Mouse (Mus musculus): ENCODE data around the gene Cltrn.
A peak's percentile ranks its signal among the peaks of the same experiment; 100 is the strongest.

The Cltrn gene

DNA sequence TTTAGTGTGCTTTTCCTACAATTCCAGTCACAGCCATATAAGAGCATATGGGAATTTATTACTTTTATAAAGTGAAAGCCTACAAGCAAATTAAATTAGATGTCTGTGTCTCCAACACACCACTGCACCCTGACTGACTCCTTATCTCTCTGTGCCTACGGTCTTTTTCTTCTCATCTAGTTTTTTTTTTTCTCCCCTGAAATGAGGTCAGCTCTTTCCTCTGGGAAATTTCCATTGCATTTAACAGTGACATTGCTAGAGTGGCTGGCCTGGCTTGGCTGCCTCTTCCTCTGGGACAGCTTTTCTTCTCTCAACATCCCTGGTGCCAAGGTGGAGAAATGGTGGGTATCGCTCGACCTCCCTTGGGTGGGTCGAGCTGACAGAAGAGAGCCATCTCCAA, at the start of gene Cltrn:
Gene Cltrn (plus strand): TSS at position 249 of the 400 bp plus-strand sequence.
- Histone ChIP-seq H3K36me3 (ENCODE audit: control insufficient read depth, insufficient read depth, low read length, poor library complexity, severe bottlenecking) (no peaks in the 10 kb centered on the region), H3K27me3 (ENCODE audit: control insufficient read depth, insufficient read depth, low read length, poor library complexity, severe bottlenecking) (no peaks in the 10 kb centered on the region)
- DNase-seq (ENCODE audit: low read depth, low spot score): no peak

- DNase-seq (ENCODE audit: low read depth, low spot score): no peak
These were observed 49.7 kb upstream of the Cltrn start for GRCm38 (mm10) chrX:164038882-164039281.

DNA sequence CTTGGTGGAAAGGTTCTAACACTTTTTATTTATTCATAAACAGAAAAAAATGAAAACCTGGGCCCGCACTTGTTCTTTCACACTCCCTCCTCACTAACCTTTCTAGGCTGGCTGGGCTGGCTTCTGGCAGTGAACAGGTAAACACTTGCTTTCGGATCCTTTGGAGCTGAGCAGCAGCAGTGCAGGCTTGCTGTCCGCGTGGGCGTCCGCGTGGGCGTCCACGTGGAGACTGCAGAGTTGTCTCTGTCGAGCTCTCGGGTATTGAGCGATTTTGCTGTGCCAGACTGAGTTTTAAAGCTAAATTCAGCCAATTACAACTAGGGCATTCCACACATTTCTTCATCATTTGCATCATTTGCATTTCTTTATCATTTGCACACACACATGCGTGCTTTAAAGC, 46.6 kb upstream of the Cltrn start:
- no peaks in the 10 kb centered on the region for H3K36me3 ChIP-seq (ENCODE audit: control insufficient read depth, insufficient read depth, low read length, poor library complexity, severe bottlenecking)
- H3K27me3 ChIP-seq (ENCODE audit: control insufficient read depth, insufficient read depth, low read length, poor library complexity, severe bottlenecking): no peaks in the 10 kb centered on the region
- no peak for DNase-seq (ENCODE audit: low read depth, low spot score)

More at GRCm38 (mm10) chrX:164038882-164039281, 49.7 kb upstream of the Cltrn start:
- H3K27me3 ChIP-seq (ENCODE audit: control insufficient read depth, insufficient read depth, low read length, poor library complexity, severe bottlenecking): no peaks in the 10 kb centered on the region
- H3K36me3 ChIP-seq (ENCODE audit: control insufficient read depth, insufficient read depth, low read length, poor library complexity, severe bottlenecking): no peaks in the 10 kb centered on the region

DNA sequence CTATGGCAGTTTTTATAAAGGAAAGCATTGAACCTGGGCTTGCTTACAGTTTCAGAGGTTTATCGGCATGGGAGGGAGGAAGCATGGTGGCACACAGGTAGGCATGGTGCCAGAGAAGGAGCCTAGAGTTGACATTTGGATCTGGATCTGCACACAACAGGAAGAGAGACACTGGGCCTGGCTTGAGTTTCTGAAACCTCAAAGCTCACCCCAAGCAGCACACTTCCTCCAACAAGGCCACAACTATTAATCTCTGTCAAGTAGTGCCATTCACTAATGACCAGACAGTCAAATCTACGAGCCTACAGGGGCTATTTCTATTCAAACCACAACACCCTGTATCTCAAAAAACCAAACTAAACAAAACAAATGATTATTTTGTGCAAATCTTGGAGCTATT, 41.9 kb upstream of the Cltrn start:
- no peak for DNase-seq (ENCODE audit: low read depth, low spot score)
- Histone ChIP-seq H3K27me3 (ENCODE audit: control insufficient read depth, insufficient read depth, low read length, poor library complexity, severe bottlenecking) (no peaks in the 10 kb centered on the region), H3K36me3 (ENCODE audit: control insufficient read depth, insufficient read depth, low read length, poor library complexity, severe bottlenecking) (no peaks in the 10 kb centered on the region)

DNA sequence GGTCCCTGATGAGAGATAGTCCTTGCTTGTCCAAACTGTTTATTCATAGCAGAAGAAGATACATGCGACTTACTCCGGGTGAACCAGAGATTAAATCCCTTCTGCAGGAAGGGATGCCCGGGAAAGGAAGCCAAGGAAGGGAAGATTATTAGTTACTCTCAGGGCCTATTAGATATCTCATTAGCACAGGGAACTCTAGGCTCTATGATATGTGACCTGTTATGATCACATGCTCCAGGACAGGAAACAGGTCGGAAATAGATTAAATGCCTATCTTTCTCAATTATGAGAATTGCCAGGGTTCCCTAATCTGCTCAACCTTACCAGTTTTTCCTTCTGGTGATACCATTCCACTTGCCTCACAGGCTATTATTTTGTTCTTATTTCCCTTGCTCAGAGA, 32.9 kb upstream of the Cltrn start:
- DNase-seq (ENCODE audit: low read depth, low spot score): no peak
- Histone ChIP-seq H3K36me3 (ENCODE audit: control insufficient read depth, insufficient read depth, low read length, poor library complexity, severe bottlenecking) (no peaks in the 10 kb centered on the region), H3K27me3 (ENCODE audit: control insufficient read depth, insufficient read depth, low read length, poor library complexity, severe bottlenecking) (no peaks in the 10 kb centered on the region)

- Histone ChIP-seq H3K36me3 (ENCODE audit: control insufficient read depth, insufficient read depth, low read length, poor library complexity, severe bottlenecking) (no peaks in the 10 kb centered on the region), H3K27me3 (ENCODE audit: control insufficient read depth, insufficient read depth, low read length, poor library complexity, severe bottlenecking) (no peaks in the 10 kb centered on the region)
- no peak for DNase-seq (ENCODE audit: low read depth, low spot score)
These were observed 30.1 kb upstream of the Cltrn start for GRCm38 (mm10) chrX:164058523-164058922.

DNA sequence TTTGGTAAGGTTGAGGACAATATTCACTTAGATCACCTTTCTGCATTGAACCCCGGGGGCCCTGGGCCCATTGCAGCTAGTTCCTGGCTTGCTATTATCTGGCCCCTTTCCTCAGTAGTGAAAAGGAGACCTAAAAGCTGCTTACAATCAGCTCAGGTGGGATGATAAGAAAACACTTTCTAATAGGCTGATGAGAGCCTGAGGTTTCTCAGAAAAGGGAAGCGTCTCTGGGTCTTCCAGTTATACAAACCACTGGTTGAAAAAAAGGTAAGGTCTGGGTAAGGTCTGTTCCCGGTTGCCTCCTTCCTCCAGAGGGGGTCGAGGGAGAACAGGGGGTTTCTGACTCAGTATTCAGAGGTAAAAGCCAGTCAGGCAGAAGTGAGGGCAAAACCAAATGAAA, 29.6 kb upstream of the Cltrn start:
- H3K36me3 ChIP-seq (ENCODE audit: control insufficient read depth, insufficient read depth, low read length, poor library complexity, severe bottlenecking): no peaks in the 10 kb centered on the region
- no peaks in the 10 kb centered on the region for H3K27me3 ChIP-seq (ENCODE audit: control insufficient read depth, insufficient read depth, low read length, poor library complexity, severe bottlenecking)
- DNase-seq (ENCODE audit: low read depth, low spot score): no peak

DNA sequence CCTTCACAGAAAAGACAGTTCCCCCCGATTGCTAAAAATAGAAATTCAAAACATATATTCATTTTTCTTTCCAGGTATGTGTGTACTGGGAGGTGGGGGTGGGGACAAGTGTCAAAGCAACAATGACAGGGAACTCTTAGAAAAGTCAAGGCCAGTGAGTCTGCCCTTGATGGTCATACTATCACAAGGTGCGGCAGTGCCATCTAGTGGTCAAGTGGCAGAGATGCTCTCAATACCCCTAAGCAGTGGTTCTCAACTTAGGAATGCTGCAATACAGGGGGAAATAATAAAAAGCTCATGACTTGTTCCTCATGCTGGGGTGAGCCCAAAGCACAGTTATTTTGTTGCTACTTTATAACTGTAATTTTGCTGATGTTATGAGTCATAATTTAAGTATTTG, 22.4 kb upstream of the Cltrn start:
- DNase-seq (ENCODE audit: low read depth, low spot score): peak; percentile 83
- H3K36me3 ChIP-seq (ENCODE audit: control insufficient read depth, insufficient read depth, low read length, poor library complexity, severe bottlenecking): no peaks in the 10 kb centered on the region
- no peaks in the 10 kb centered on the region; the same call in 1 of the 2 replicates for H3K27me3 ChIP-seq (ENCODE audit: control insufficient read depth, insufficient read depth, low read length, poor library complexity, severe bottlenecking)

- H3K36me3 ChIP-seq (ENCODE audit: control insufficient read depth, insufficient read depth, low read length, poor library complexity, severe bottlenecking): no peaks in the 10 kb centered on the region
- no peak for DNase-seq (ENCODE audit: low read depth, low spot score)
- H3K27me3 ChIP-seq (ENCODE audit: control insufficient read depth, insufficient read depth, low read length, poor library complexity, severe bottlenecking): no peaks in the 10 kb centered on the region; the same call in 1 of the 2 replicates
These were observed 19.7 kb upstream of the Cltrn start for GRCm38 (mm10) chrX:164068968-164069367.

DNA sequence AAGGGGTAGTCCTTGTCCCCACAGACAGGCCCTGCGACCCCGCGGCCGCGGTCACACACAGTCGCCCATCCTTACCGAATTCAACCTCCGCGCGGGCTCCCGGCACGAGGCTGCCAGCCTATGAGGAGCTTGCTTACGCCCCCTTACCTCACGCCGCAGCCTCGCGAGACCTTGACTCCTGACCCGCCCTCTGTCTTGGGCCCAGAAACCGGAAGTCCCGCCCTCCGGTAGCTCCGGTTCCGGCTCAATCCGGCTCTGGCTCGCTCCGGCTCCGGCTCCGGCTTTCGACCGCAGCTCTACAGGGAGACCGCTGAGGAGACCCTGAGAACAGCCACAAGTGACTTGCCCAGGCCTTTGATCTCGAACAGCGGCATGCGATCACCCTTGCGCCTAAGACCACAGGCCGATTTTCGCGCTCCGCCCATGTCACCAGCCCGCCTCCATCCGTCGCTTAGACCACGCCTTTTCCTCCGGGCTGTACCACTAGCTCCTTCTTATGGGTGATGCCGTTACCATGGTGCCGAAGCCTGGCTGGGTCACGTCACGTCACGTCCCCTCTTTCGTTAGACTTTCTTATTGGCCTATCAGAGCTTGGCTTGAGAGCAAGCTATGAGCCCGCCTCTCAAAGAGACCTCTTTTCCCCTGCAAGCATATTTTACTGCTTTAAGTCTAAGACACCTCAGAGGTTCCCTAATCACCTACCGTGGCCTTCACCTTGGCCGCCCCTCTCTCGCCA, 12.4 kb upstream of the Cltrn start, which contains the start of gene Siah1b:
Gene Siah1b (minus strand): TSS at position 454 of the 736 bp plus-strand sequence.
- H3K36me3 ChIP-seq (ENCODE audit: control insufficient read depth, insufficient read depth, low read length, poor library complexity, severe bottlenecking): no peaks in the 10 kb centered on the region
- peak; percentile 96 for DNase-seq (ENCODE audit: low read depth, low spot score)
- H3K27me3 ChIP-seq (ENCODE audit: control insufficient read depth, insufficient read depth, low read length, poor library complexity, severe bottlenecking): no peaks in the 10 kb centered on the region

DNA sequence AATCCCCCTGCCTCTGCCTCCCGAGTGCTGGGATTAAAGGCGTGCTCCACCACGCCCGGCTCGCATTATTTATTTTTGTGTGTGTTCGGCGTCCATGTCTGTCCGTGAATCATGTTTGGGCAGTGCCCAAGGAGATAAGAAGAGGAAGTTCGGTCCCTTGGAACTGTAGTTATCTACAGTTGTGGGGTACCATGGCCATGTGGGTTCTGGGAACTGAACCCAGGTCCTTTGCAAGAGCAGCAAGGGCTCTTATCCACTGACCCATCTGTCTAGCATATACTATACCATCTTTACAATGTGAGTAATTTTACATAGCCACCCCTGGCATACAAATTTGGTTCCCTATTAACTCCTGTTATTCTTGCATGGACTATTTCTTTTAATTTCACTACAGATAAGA, 6.6 kb upstream of the Cltrn start:
- H3K27me3 ChIP-seq (ENCODE audit: control insufficient read depth, insufficient read depth, low read length, poor library complexity, severe bottlenecking): no peaks in the 10 kb centered on the region
- DNase-seq (ENCODE audit: low read depth, low spot score): no peak
- no peaks in the 10 kb centered on the region for H3K36me3 ChIP-seq (ENCODE audit: control insufficient read depth, insufficient read depth, low read length, poor library complexity, severe bottlenecking)

DNA sequence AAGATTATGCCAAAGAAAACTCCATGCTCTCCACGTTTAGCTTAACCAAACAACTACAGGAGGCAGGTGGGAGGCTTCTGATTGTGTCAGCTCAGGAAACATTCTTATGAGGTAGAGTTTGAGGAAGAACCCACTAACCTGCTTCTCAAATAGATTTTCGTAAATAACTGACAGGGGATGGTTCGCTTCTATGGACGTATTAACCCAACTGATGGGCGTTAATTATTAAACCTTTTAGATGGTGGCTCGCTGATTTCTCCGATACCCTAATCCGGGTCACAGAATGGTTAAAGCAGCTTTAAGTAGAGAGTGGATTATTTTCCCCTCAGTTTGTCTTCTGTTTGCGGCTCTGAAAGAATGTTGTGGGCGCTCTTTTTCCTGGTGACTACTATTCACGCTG, 1.3 kb downstream of the Cltrn start:
- no peak for DNase-seq (ENCODE audit: low read depth, low spot score)
- no peaks in the 10 kb centered on the region for H3K27me3 ChIP-seq (ENCODE audit: control insufficient read depth, insufficient read depth, low read length, poor library complexity, severe bottlenecking)
- H3K36me3 ChIP-seq (ENCODE audit: control insufficient read depth, insufficient read depth, low read length, poor library complexity, severe bottlenecking): no peaks in the 10 kb centered on the region

GRCm38 (mm10) chrX:164092300-164093169, 3.9 kb downstream of the Cltrn start:
- no peaks in the 10 kb centered on the region for H3K27me3 ChIP-seq (ENCODE audit: control insufficient read depth, insufficient read depth, low read length, poor library complexity, severe bottlenecking)
- DNase-seq (ENCODE audit: low read depth, low spot score): no peak

DNA sequence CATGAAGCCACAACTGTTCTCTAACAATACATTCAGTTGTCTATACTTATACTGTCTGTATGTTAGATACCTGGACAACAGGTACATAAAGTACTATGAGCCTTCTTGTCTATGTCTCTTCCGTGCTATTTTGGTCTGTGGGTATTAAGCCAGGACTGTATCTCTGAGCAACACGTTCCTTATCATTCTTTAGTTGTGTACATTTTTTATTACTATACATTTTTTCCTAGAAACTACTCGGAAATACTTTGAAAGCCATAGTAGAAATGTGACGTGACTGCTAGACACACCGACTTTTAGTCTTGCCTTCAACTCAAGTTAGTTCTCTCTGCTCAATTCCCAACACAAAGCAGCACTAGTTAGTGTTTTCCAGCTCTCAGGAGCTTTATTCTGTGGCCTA, 4.8 kb downstream of the Cltrn start:
- Histone ChIP-seq H3K36me3 (ENCODE audit: control insufficient read depth, insufficient read depth, low read length, poor library complexity, severe bottlenecking) (no peaks in the 10 kb centered on the region), H3K27me3 (ENCODE audit: control insufficient read depth, insufficient read depth, low read length, poor library complexity, severe bottlenecking) (no peaks in the 10 kb centered on the region)
- no peak for DNase-seq (ENCODE audit: low read depth, low spot score)

More at GRCm38 (mm10) chrX:164092300-164093169, 3.9 kb downstream of the Cltrn start:
- no peaks in the 10 kb centered on the region for H3K36me3 ChIP-seq (ENCODE audit: control insufficient read depth, insufficient read depth, low read length, poor library complexity, severe bottlenecking)

GRCm38 (mm10) chrX:164095838-164096237, 7.2 kb downstream of the Cltrn start:
- no peak for DNase-seq (ENCODE audit: low read depth, low spot score)

More at GRCm38 (mm10) chrX:164095838-164096237, 7.2 kb downstream of the Cltrn start:
- no peaks in the 10 kb centered on the region for H3K36me3 ChIP-seq (ENCODE audit: control insufficient read depth, insufficient read depth, low read length, poor library complexity, severe bottlenecking)
- no peaks in the 10 kb centered on the region for H3K27me3 ChIP-seq (ENCODE audit: control insufficient read depth, insufficient read depth, low read length, poor library complexity, severe bottlenecking)

All from splenic B cell, adult 2 months (primary cell).